Mouse (Mus musculus): ENCODE data around the gene Il12rb2. TPM values are rescaled to one million over a fixed set of nuclear protein-coding genes. Genes with fewer than 3 reads are reported as not detected.

Il12rb2 gene
- polyA plus RNA-seq (2016; fragmentation: Nextera tagmentation; extraction: Ambion mirVana), result not detected in 2 replicates

GRCm38 (mm10) chr6:67375982-67376391 is at the start of gene Il12rb2:
TSS of gene Il12rb2 (minus strand) at chr6:67376188.
- H3K4me3 ChIP-seq, result peak within 1 kb of the TSS; percentile 45
- ATAC-seq (ENCODE audit: insufficient number of reproducible peaks, low FRiP score), result no peak
- WGBS, result 3% methylated on average over 26 of the region's 26 CpGs

GRCm38 (mm10) chr6:67421761-67422160 is 45.8 kb upstream of the Il12rb2 start:
- H3K9ac ChIP-seq, result no peak overlapping the region
- WGBS, result 85% methylated on average over 5 of the region's 5 CpGs
- no peak overlapping the region for H3K4me3 ChIP-seq
- H3K4me1 ChIP-seq (replicated peaks), result no peaks in the 10 kb centered on the region
- no peaks in the 10 kb centered on the region for H3K9me3 ChIP-seq (replicated peaks)
- no peak for ATAC-seq (ENCODE audit: insufficient number of reproducible peaks, low FRiP score)
- no peaks in the 10 kb centered on the region for H3K36me3 ChIP-seq
- no peak overlapping the region for H3K4me2 ChIP-seq
- H3K27ac ChIP-seq (ENCODE audit: poor library complexity, severe bottlenecking), result no peak overlapping the region
- H3K27me3 ChIP-seq (replicated peaks), result no peaks in the 10 kb centered on the region

More at GRCm38 (mm10) chr6:67375982-67376391, at the start of gene Il12rb2:
- Histone ChIP-seq H3K36me3 (no peaks in the 10 kb centered on the region), H3K9ac (0 out of 2 replicates have a peak within 1 kb of the TSS, but pooled peaks have one; percentile 17), H3K27ac (ENCODE audit: poor library complexity, severe bottlenecking) (no peak within 1 kb of the TSS), H3K4me2 (peak within 1 kb of the TSS; percentile 92), H3K4me1 (replicated peaks) (peaks cover 7% of the 10 kb centered on the region; the same call in 1 of the 2 replicates), H3K27me3 (replicated peaks) (peaks cover 11% of the 10 kb centered on the region; the same call in 1 of the 2 replicates), H3K9me3 (replicated peaks) (no peaks in the 10 kb centered on the region)

- H3K36me3 ChIP-seq, result no peaks in the 10 kb centered on the region
- no peak overlapping the region for H3K4me2 ChIP-seq
- H3K4me1 ChIP-seq (replicated peaks), result no peaks in the 10 kb centered on the region
- no peaks in the 10 kb centered on the region for H3K27me3 ChIP-seq (replicated peaks)
- 68% methylated on average over 3 of the region's 3 CpGs for WGBS
- no peak overlapping the region for H3K9ac ChIP-seq
- ATAC-seq (ENCODE audit: insufficient number of reproducible peaks, low FRiP score), result no peak
- H3K9me3 ChIP-seq (replicated peaks), result no peaks in the 10 kb centered on the region
- no peak overlapping the region for H3K4me3 ChIP-seq
- no peak overlapping the region for H3K27ac ChIP-seq (ENCODE audit: poor library complexity, severe bottlenecking)
Measured at GRCm38 (mm10) chr6:67416557-67416956, 40.6 kb upstream of the Il12rb2 start.

- ATAC-seq (ENCODE audit: insufficient number of reproducible peaks, low FRiP score), result no peak
- Histone ChIP-seq H3K27me3 (replicated peaks) (no peaks in the 10 kb centered on the region), H3K4me2 (no peak overlapping the region), H3K36me3 (no peaks in the 10 kb centered on the region), H3K4me3 (no peak overlapping the region), H3K9me3 (replicated peaks) (no peaks in the 10 kb centered on the region), H3K4me1 (replicated peaks) (no peaks in the 10 kb centered on the region), H3K9ac (no peak overlapping the region), H3K27ac (ENCODE audit: poor library complexity, severe bottlenecking) (no peak overlapping the region)
- 87% methylated on average over 5 of the region's 5 CpGs for WGBS
Measured at GRCm38 (mm10) chr6:67415276-67415675, 39.3 kb upstream of the Il12rb2 start.

- no peak overlapping the region for H3K4me3 ChIP-seq
- no peaks in the 10 kb centered on the region for H3K27me3 ChIP-seq (replicated peaks)
- H3K9ac ChIP-seq, result no peak overlapping the region
- no peaks in the 10 kb centered on the region for H3K9me3 ChIP-seq (replicated peaks)
- no peak overlapping the region for H3K4me2 ChIP-seq
- no peak overlapping the region for H3K27ac ChIP-seq (ENCODE audit: poor library complexity, severe bottlenecking)
- no peaks in the 10 kb centered on the region for H3K4me1 ChIP-seq (replicated peaks)
- WGBS, result 61% methylated on average over 2 of the region's 2 CpGs
- no peak for ATAC-seq (ENCODE audit: insufficient number of reproducible peaks, low FRiP score)
- H3K36me3 ChIP-seq, result no peaks in the 10 kb centered on the region
Measured at GRCm38 (mm10) chr6:67413378-67413777, 37.4 kb upstream of the Il12rb2 start.

- Histone ChIP-seq H3K36me3 (no peaks in the 10 kb centered on the region), H3K4me3 (no peak overlapping the region), H3K9me3 (replicated peaks) (no peaks in the 10 kb centered on the region), H3K27me3 (replicated peaks) (no peaks in the 10 kb centered on the region), H3K4me1 (replicated peaks) (no peaks in the 10 kb centered on the region), H3K4me2 (no peak overlapping the region), H3K9ac (no peak overlapping the region), H3K27ac (ENCODE audit: poor library complexity, severe bottlenecking) (no peak overlapping the region)
- ATAC-seq (ENCODE audit: insufficient number of reproducible peaks, low FRiP score), result no peak
- 77% methylated on average over 3 of the region's 3 CpGs for WGBS
Measured at GRCm38 (mm10) chr6:67405281-67405682, 29.3 kb upstream of the Il12rb2 start.

GRCm38 (mm10) chr6:67399551-67399950 is 23.6 kb upstream of the Il12rb2 start:
- Histone ChIP-seq H3K9me3 (replicated peaks) (no peaks in the 10 kb centered on the region), H3K9ac (no peak overlapping the region), H3K4me2 (no peak overlapping the region), H3K4me1 (replicated peaks) (no peaks in the 10 kb centered on the region), H3K27me3 (replicated peaks) (no peaks in the 10 kb centered on the region), H3K4me3 (no peak overlapping the region), H3K36me3 (no peaks in the 10 kb centered on the region), H3K27ac (ENCODE audit: poor library complexity, severe bottlenecking) (no peak overlapping the region)
- 70% methylated on average over 5 of the region's 5 CpGs for WGBS
- no peak for ATAC-seq (ENCODE audit: insufficient number of reproducible peaks, low FRiP score)

GRCm38 (mm10) chr6:67365785-67366184 is 10.2 kb downstream of the Il12rb2 start:
- Histone ChIP-seq H3K4me2 (no peak overlapping the region), H3K4me3 (no peak overlapping the region), H3K36me3 (no peaks in the 10 kb centered on the region), H3K9ac (no peak overlapping the region), H3K4me1 (replicated peaks) (no peaks in the 10 kb centered on the region), H3K27me3 (replicated peaks) (no peaks in the 10 kb centered on the region), H3K9me3 (replicated peaks) (no peaks in the 10 kb centered on the region), H3K27ac (ENCODE audit: poor library complexity, severe bottlenecking) (no peak overlapping the region)
- ATAC-seq (ENCODE audit: insufficient number of reproducible peaks, low FRiP score), result no peak
- 78% methylated on average over 4 of the region's 4 CpGs for WGBS

GRCm38 (mm10) chr6:67348065-67348464 is 27.9 kb downstream of the Il12rb2 start:
- 65% methylated on average over 6 of the region's 6 CpGs for WGBS
- H3K27me3 ChIP-seq (replicated peaks), result no peaks in the 10 kb centered on the region
- H3K36me3 ChIP-seq, result no peaks in the 10 kb centered on the region
- H3K9me3 ChIP-seq (replicated peaks), result no peaks in the 10 kb centered on the region
- H3K4me3 ChIP-seq, result no peak overlapping the region
- no peak overlapping the region for H3K4me2 ChIP-seq
- ATAC-seq (ENCODE audit: insufficient number of reproducible peaks, low FRiP score), result no peak
- no peaks in the 10 kb centered on the region for H3K4me1 ChIP-seq (replicated peaks)
- H3K27ac ChIP-seq (ENCODE audit: poor library complexity, severe bottlenecking), result no peak overlapping the region
- H3K9ac ChIP-seq, result no peak overlapping the region

- ATAC-seq (ENCODE audit: insufficient number of reproducible peaks, low FRiP score), result no peak
- Histone ChIP-seq H3K9ac (no peak overlapping the region), H3K36me3 (no peaks in the 10 kb centered on the region), H3K27me3 (replicated peaks) (no peaks in the 10 kb centered on the region), H3K4me1 (replicated peaks) (no peaks in the 10 kb centered on the region), H3K4me3 (no peak overlapping the region), H3K9me3 (replicated peaks) (no peaks in the 10 kb centered on the region), H3K4me2 (no peak overlapping the region), H3K27ac (ENCODE audit: poor library complexity, severe bottlenecking) (no peak overlapping the region)
Measured at GRCm38 (mm10) chr6:67339494-67339893, 36.5 kb downstream of the Il12rb2 start.

GRCm38 (mm10) chr6:67337943-67338342 is 38.0 kb downstream of the Il12rb2 start:
- Histone ChIP-seq H3K4me1 (replicated peaks) (no peaks in the 10 kb centered on the region), H3K27me3 (replicated peaks) (no peaks in the 10 kb centered on the region), H3K36me3 (no peaks in the 10 kb centered on the region), H3K27ac (ENCODE audit: poor library complexity, severe bottlenecking) (no peak overlapping the region), H3K4me3 (no peak overlapping the region), H3K9ac (no peak overlapping the region), H3K4me2 (no peak overlapping the region), H3K9me3 (replicated peaks) (no peaks in the 10 kb centered on the region)
- no peak for ATAC-seq (ENCODE audit: insufficient number of reproducible peaks, low FRiP score)

GRCm38 (mm10) chr6:67323788-67324187 is 52.2 kb downstream of the Il12rb2 start:
- no peak for ATAC-seq (ENCODE audit: insufficient number of reproducible peaks, low FRiP score)
- H3K36me3 ChIP-seq, result no peaks in the 10 kb centered on the region
- H3K4me1 ChIP-seq (replicated peaks), result no peaks in the 10 kb centered on the region
- H3K4me2 ChIP-seq, result no peak overlapping the region
- H3K27me3 ChIP-seq (replicated peaks), result no peaks in the 10 kb centered on the region
- H3K9me3 ChIP-seq (replicated peaks), result no peaks in the 10 kb centered on the region
- no peak overlapping the region for H3K4me3 ChIP-seq
- H3K9ac ChIP-seq, result no peak overlapping the region
- 81% methylated on average over 3 of the region's 3 CpGs for WGBS
- H3K27ac ChIP-seq (ENCODE audit: poor library complexity, severe bottlenecking), result no peak overlapping the region
